Mouse (Mus musculus) embryonic fibroblast, embryonic 13.5 days (primary cell): Measurements from ENCODE around the gene Hfm1.

ENCODE experiments used
- CTCF ChIP-seq: IDR thresholded peaks from 2 replicates; pipeline ENCODE4 v1.5.1; 2011; ENCODE audit warnings: mild to moderate bottlenecking, control low read depth, low read length, moderate library complexity, borderline replicate concordance; ENCODE audit not compliant: insufficient read depth
- POLR2A ChIP-seq: IDR thresholded peaks from 2 replicates; pipeline ENCODE4 v1.6.1; 2011; ENCODE audit warnings: low read depth, mild to moderate bottlenecking, control low read depth, low read length, moderate library complexity

DNA sequence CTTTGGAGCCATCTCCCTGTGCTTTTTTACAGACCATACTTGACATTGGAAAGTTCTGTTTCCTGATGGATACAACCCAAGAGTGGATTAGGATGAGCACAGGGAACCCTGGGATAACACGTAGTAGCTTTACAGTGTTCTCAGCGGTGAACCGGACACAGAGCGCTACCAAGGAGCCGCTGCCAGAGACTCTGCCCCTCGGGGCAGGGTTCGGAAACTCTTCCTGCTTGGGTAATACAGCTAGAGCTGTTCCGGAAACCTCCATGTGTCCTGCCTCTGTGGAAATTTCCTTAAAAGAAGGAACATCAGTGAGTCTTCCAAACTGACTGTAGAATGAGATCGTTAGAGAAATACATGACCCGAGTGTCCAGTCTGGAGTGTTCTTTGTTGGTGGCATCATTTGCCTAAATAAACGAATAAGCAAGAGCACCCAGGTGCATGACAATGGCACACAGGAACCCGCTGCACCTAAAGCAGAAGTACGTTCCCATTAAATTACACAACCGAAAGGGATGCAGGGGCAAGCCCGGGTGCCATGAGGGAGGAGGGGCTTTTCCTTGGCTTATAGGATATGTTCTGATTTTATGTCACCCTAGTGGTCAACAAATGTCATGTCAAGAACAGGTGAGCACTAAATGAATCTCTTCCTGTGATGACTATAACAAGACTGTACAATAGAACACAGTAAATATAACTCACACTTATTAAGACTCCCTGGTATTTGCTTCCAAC is 110.0 kb downstream of the Hfm1 start:
- TF ChIP-seq CTCF (no peak), POLR2A (no peak)
